In genomic region chr19:52068806-52069205, GRCm38 (mm10) we compare ENCODE assay signal across 29 mouse cellular contexts.
DNase-seq lines count a peak whose midpoint lies in the region; ATAC-seq lines count a peak whose summit lies in the region.
"Had no signal": no experiment of that assay in that cellular context is flagged by ENCODE, and none has a peak within 500 bp of the region (broad histone marks: within the 10 kb centered on the region; RNA-seq: fewer than 3 reads in every experiment).

No protein-coding gene starts in this region.

- no peak overlapping the region for H3K9ac ChIP-seq in hindbrain, embryonic 14.5 days
- H3K9ac ChIP-seq in hindbrain, embryonic 16.5 days (ENCODE audit: low read depth, low read length), result no peak overlapping the region
- no peak overlapping the region for H3K9ac ChIP-seq in kidney, embryonic 16.5 days (replicated peaks; ENCODE audit: low read length)
- H3K9ac ChIP-seq: embryonic facial prominence, embryonic 13.5 days; forebrain, embryonic 12.5 days; hindbrain, embryonic 12.5 days; liver, embryonic 15.5 days; lung, embryonic 15.5 days; neural tube, embryonic 12.5 days had no signal

- DNase-seq in hindbrain, embryonic 14.5 days (ENCODE audit: low spot score), result peak; percentile 16
- DNase-seq in right cerebral cortex, adult 2 months (ENCODE audit: low spot score in 2 of 2), result peak; percentile 17 to 35
- DNase-seq in right cerebral cortex, postnatal 14 days, result no peak
- peak; percentile 27 to 82 for DNase-seq in left cerebral cortex, postnatal 25 days (ENCODE audit: low spot score in 2 of 2)
- no peak for DNase-seq in gastrocnemius, postnatal 36 days
- DNase-seq: adrenal gland, postnatal 36 days; cerebellum, adult 18-20 months; cerebellum, postnatal 14 days; gastrocnemius, postnatal 25 days; heart, adult 2 months; kidney, adult 2 months; kidney, postnatal 10 days; liver; lung, postnatal 36 days; midbrain, embryonic 14.5 days; retina, postnatal 1 day; thymus, postnatal 25 days had no signal

- no peaks in the 10 kb centered on the region for H3K27me3 ChIP-seq in hindbrain, embryonic 14.5 days (ENCODE audit: control insufficient read depth, insufficient read depth, low read length)
- no peaks in the 10 kb centered on the region for H3K27me3 ChIP-seq in hindbrain, embryonic 16.5 days (replicated peaks; ENCODE audit: control insufficient read depth, insufficient read depth, low read length)
- no peaks in the 10 kb centered on the region for H3K27me3 ChIP-seq in kidney, embryonic 16.5 days (ENCODE audit: insufficient read depth, low read length)
- H3K27me3 ChIP-seq: embryonic facial prominence, embryonic 13.5 days; forebrain, embryonic 12.5 days; hindbrain, embryonic 12.5 days; liver, embryonic 15.5 days; lung, embryonic 15.5 days; megakaryocyte, embryonic 14.5 days; neural tube, embryonic 12.5 days had no signal

- no peak overlapping the region for H3K4me3 ChIP-seq in hindbrain, embryonic 14.5 days (replicated peaks; ENCODE audit: low read length)
- no peak overlapping the region for H3K4me3 ChIP-seq in hindbrain, embryonic 16.5 days (ENCODE audit: low read length)
- H3K4me3 ChIP-seq in kidney, embryonic 16.5 days (ENCODE audit: low read length), result no peak overlapping the region
- H3K4me3 ChIP-seq: embryonic facial prominence, embryonic 13.5 days; erythroblast, embryonic 14.5 days; forebrain, embryonic 12.5 days; heart, adult 2 months; hindbrain, embryonic 12.5 days; limb, embryonic 10.5 days; liver, embryonic 15.5 days; lung, embryonic 15.5 days; megakaryocyte, embryonic 14.5 days; neural tube, embryonic 12.5 days had no signal

- H3K4me2 ChIP-seq in hindbrain, embryonic 14.5 days (replicated peaks), result no peak overlapping the region
- no peak overlapping the region for H3K4me2 ChIP-seq in hindbrain, embryonic 16.5 days (ENCODE audit: low read length)
- H3K4me2 ChIP-seq in kidney, embryonic 16.5 days (replicated peaks; ENCODE audit: low read depth, low read length), result no peak overlapping the region
- H3K4me2 ChIP-seq: embryonic facial prominence, embryonic 13.5 days; forebrain, embryonic 12.5 days; hindbrain, embryonic 12.5 days; liver, embryonic 15.5 days; lung, embryonic 15.5 days; neural tube, embryonic 12.5 days had no signal

- no peak for ATAC-seq in hindbrain, embryonic 14.5 days (ENCODE audit: low FRiP score)
- no peak for ATAC-seq in hindbrain, embryonic 16.5 days
- no peak for ATAC-seq in kidney, embryonic 16.5 days (ENCODE audit: low FRiP score, low TSS enrichment)
- ATAC-seq: inflammation-experienced regulatory T-cells, adult 6 months had no signal

- intact Hi-C loops in left cerebral cortex, postnatal 25 days (cut with DNase I), result no loop called here
- intact Hi-C loops in gastrocnemius, postnatal 36 days (cut with DNase I), result no loop called here

- no peaks in the 10 kb centered on the region for H3K9me3 ChIP-seq in hindbrain, embryonic 14.5 days (ENCODE audit: control insufficient read depth, low read length)
- H3K9me3 ChIP-seq in hindbrain, embryonic 16.5 days (ENCODE audit: control insufficient read depth, low read length), result no peaks in the 10 kb centered on the region
- H3K9me3 ChIP-seq in kidney, embryonic 16.5 days (ENCODE audit: low read length), result no peaks in the 10 kb centered on the region
- H3K9me3 ChIP-seq: embryonic facial prominence, embryonic 13.5 days; forebrain, embryonic 12.5 days; hindbrain, embryonic 12.5 days; limb, embryonic 10.5 days; liver, embryonic 15.5 days; lung, embryonic 15.5 days; neural tube, embryonic 12.5 days had no signal

- no peaks in the 10 kb centered on the region for H3K4me1 ChIP-seq in hindbrain, embryonic 14.5 days (replicated peaks; ENCODE audit: control insufficient read depth, insufficient read depth, low read length)
- H3K4me1 ChIP-seq in hindbrain, embryonic 16.5 days (ENCODE audit: control insufficient read depth, insufficient read depth, low read depth, low read length), result no peaks in the 10 kb centered on the region
- peaks cover 4% of the 10 kb centered on the region; the same call in 1 of the 2 replicates for H3K4me1 ChIP-seq in kidney, embryonic 16.5 days (ENCODE audit: insufficient read depth, low read length)
- H3K4me1 ChIP-seq: limb, embryonic 10.5 days; liver, embryonic 15.5 days; lung, embryonic 15.5 days; megakaryocyte, embryonic 14.5 days; neural tube, embryonic 12.5 days had no signal

- no peak overlapping the region for H3K27ac ChIP-seq in hindbrain, embryonic 14.5 days
- no peak overlapping the region for H3K27ac ChIP-seq in hindbrain, embryonic 16.5 days (ENCODE audit: low read depth, low read length)
- H3K27ac ChIP-seq in kidney, embryonic 16.5 days (ENCODE audit: low read length), result no peak overlapping the region
- H3K27ac ChIP-seq: embryonic facial prominence, embryonic 13.5 days; forebrain, embryonic 12.5 days; heart, adult 2 months; hindbrain, embryonic 12.5 days; limb, embryonic 10.5 days; liver, embryonic 15.5 days; lung, embryonic 15.5 days; neural tube, embryonic 12.5 days had no signal

- H3K36me3 ChIP-seq in hindbrain, embryonic 14.5 days (replicated peaks; ENCODE audit: control insufficient read depth, insufficient read depth), result no peaks in the 10 kb centered on the region
- no peaks in the 10 kb centered on the region for H3K36me3 ChIP-seq in hindbrain, embryonic 16.5 days (ENCODE audit: control insufficient read depth, insufficient read depth, low read length)
- no peaks in the 10 kb centered on the region for H3K36me3 ChIP-seq in kidney, embryonic 16.5 days (ENCODE audit: insufficient read depth, low read length)
- H3K36me3 ChIP-seq: embryonic facial prominence, embryonic 13.5 days; forebrain, embryonic 12.5 days; hindbrain, embryonic 12.5 days; limb, embryonic 10.5 days; liver, embryonic 15.5 days; lung, embryonic 15.5 days; neural tube, embryonic 12.5 days had no signal

- WGBS in hindbrain, embryonic 14.5 days, result 80% methylated on average over 1 of the region's 1 CpGs
- 89% methylated on average over 1 of the region's 1 CpGs for WGBS in hindbrain, embryonic 16.5 days
- WGBS in kidney, embryonic 16.5 days, result 75% methylated on average over 1 of the region's 1 CpGs

Comparison
In these comparisons a context has a peak if more than half of its experiments do, and no peak if none do; other contexts are left out.
1. DNase-seq: peak in hindbrain, embryonic 14.5 days (single experiment), right cerebral cortex, adult 2 months (2 of 2) and left cerebral cortex, postnatal 25 days (2 of 2); none in right cerebral cortex, postnatal 14 days (single experiment) and gastrocnemius, postnatal 36 days (0 of 2).